Mouse (Mus musculus) forebrain, embryonic 11.5 days (tissue): ENCODE data around the gene Zfp786. TPM values are rescaled to one million over a fixed set of nuclear protein-coding genes. Genes with fewer than 3 reads are reported as not detected.
"Not testable (repeated sequence)": the region's sequence is repeated elsewhere in the genome, so short reads cannot be mapped to it uniquely, and the experiment has no call there.

ENCODE experiments used
- ATAC-seq: fragments of 200-750 bp; cut with Nextera tagmentation; replicated peaks from 2 replicates; pipeline ENCODE4 v1.8.0; 2017; ENCODE audit warnings: moderate TSS enrichment; ENCODE audit not compliant: low FRiP score
- DNase-seq: peaks from one replicate; pipeline ENCODE4 v3.0.0-alpha.2; 2017; ENCODE audit warnings: low spot score
- H3K27ac ChIP-seq: fragments of 300-500 bp; sonication (generic); 2 replicates; pipeline ENCODE4 v1.5.1; 2014; ENCODE audit warnings: low read depth, low read length
- H3K27me3 ChIP-seq: fragments of 300-500 bp; sonication (generic); 2 replicates; pipeline ENCODE4 v1.6.1; 2014; ENCODE audit warnings: mild to moderate bottlenecking, low read length, mixed read lengths; ENCODE audit not compliant: control insufficient read depth, insufficient read depth
- H3K36me3 ChIP-seq: fragments of 300-500 bp; sonication (generic); 2 replicates; pipeline ENCODE4 v1.6.1; 2014; ENCODE audit warnings: mild to moderate bottlenecking, low read length, moderate library complexity, mixed read lengths; ENCODE audit not compliant: control insufficient read depth, insufficient read depth
- H3K4me1 ChIP-seq: fragments of 300-500 bp; sonication (generic); replicated peaks from 2 replicates; pipeline ENCODE4 v1.6.1; 2014; ENCODE audit warnings: low read length, mixed read lengths; ENCODE audit not compliant: control insufficient read depth, insufficient read depth
- H3K4me2 ChIP-seq: fragments of 300-500 bp; sonication (generic); 2 replicates; pipeline ENCODE4 v1.6.1; 2014; ENCODE audit warnings: low read depth, mild to moderate bottlenecking, low read length, moderate library complexity, mixed read lengths; ENCODE audit not compliant: severe bottlenecking
- H3K4me3 ChIP-seq: fragments of 300-500 bp; sonication (generic); 2 replicates; pipeline ENCODE4 v1.5.1; 2014; ENCODE audit warnings: low read depth, low read length
- H3K9ac ChIP-seq: fragments of 300-500 bp; sonication (generic); 2 replicates; pipeline ENCODE4 v1.6.1; 2014; ENCODE audit warnings: low read length
- H3K9me3 ChIP-seq: fragments of 300-500 bp; sonication (generic); 2 replicates; pipeline ENCODE4 v1.6.1; 2016; ENCODE audit warnings: low read length, mixed read lengths; ENCODE audit not compliant: control insufficient read depth
- WGBS: fragments of 180-500 bp; shearing (Covaris S2); extraction: QIAGEN DNeasy Blood & Tissue Kit; methylation state at CpG from one replicate; pipeline ENCODE4 v1.1.7; 2014; 5-methylcytosine and 5-hydroxymethylcytosine counted together
- microRNA counts: library from miRNA; unstranded; fragments of <30 nt; microRNA quantifications from one replicate; lab custom pipeline; 2015
- microRNA-seq: library from miRNA; unstranded; fragments of <30 nt; microRNA quantifications from one replicate; pipeline ENCODE4, GENCODE M21; 2016; ENCODE audit not compliant: insufficient number of aligned reads
- polyA plus RNA-seq: library from polyadenylated mRNA; unstranded; fragments of >200 nt; fragmentation: Nextera tagmentation; extraction: Ambion mirVana; gene quantifications from 2 replicates; pipeline ENCODE4 v1.2.1, GENCODE M21; 2014

The Zfp786 gene
- polyA plus RNA-seq, 1 experiment from 2014 or later, result 7.6 TPM

GRCm38 (mm10) chr6:47781091-47781968 is 49.3 kb downstream of the Zfp786 start:
- Histone ChIP-seq H3K4me3 (peak overlapping the region; percentile 42), H3K27ac (0 out of 2 replicates have a peak overlapping the region, but pooled peaks have one; percentile 7), H3K36me3 (no peaks in the 10 kb centered on the region), H3K27me3 (no peaks in the 10 kb centered on the region), H3K4me1 (0 out of 2 replicates have a peak, but pooled peaks cover 3% of the 10 kb centered on the region), H3K4me2 (peak overlapping the region; percentile 43; the same call in 1 of the 2 replicates), H3K9me3 (no peaks in the 10 kb centered on the region), H3K9ac (peak overlapping the region; percentile 57)
- ATAC-seq (peak; percentile 69), DNase-seq (peak; percentile 81)
- WGBS, result under 1% methylated on average over 21 of the region's 21 CpGs

GRCm38 (mm10) chr6:47780576-47781013 is 50.1 kb downstream of the Zfp786 start:
- H3K9ac ChIP-seq, result no peak overlapping the region
- no peaks in the 10 kb centered on the region for H3K9me3 ChIP-seq
- no peaks in the 10 kb centered on the region for H3K36me3 ChIP-seq
- DNase-seq (no peak), ATAC-seq (no peak; the same call in 1 of the 2 replicates)
- peak overlapping the region; percentile 29; the same call in 1 of the 2 replicates for H3K4me2 ChIP-seq
- H3K27me3 ChIP-seq, result no peaks in the 10 kb centered on the region
- peak overlapping the region; percentile 42 for H3K4me3 ChIP-seq
- 16% methylated on average over 2 of the region's 2 CpGs for WGBS
- H3K27ac ChIP-seq, result no peak overlapping the region
- H3K4me1 ChIP-seq, result 0 out of 2 replicates have a peak, but pooled peaks cover 3% of the 10 kb centered on the region

- ATAC-seq, result not testable (repeated sequence)
These were observed 58.9 kb downstream of the Zfp786 start for GRCm38 (mm10) chr6:47771760-47772159.

GRCm38 (mm10) chr6:47771113-47771512 is 59.6 kb downstream of the Zfp786 start:
- not testable (repeated sequence) for ATAC-seq, DNase-seq, H3K4me2 ChIP-seq, H3K4me1 ChIP-seq, H3K27ac ChIP-seq, H3K9ac ChIP-seq, H3K27me3 ChIP-seq, H3K4me3 ChIP-seq, H3K9me3 ChIP-seq, H3K36me3 ChIP-seq
- 72% methylated on average over 12 of the region's 12 CpGs for WGBS

More at GRCm38 (mm10) chr6:47771760-47772159, 58.9 kb downstream of the Zfp786 start:
- H3K27ac ChIP-seq, H3K4me1 ChIP-seq, H3K4me2 ChIP-seq, H3K36me3 ChIP-seq, H3K9ac ChIP-seq, H3K9me3 ChIP-seq, H3K27me3 ChIP-seq, H3K4me3 ChIP-seq: not testable (repeated sequence)
- DNase-seq, result peak; percentile 52
- WGBS, result 83% methylated on average over 6 of the region's 19 CpGs

GRCm38 (mm10) chr6:47769861-47770260 is 60.8 kb downstream of the Zfp786 start:
- not testable (repeated sequence) for DNase-seq, H3K36me3 ChIP-seq, H3K4me1 ChIP-seq, H3K27me3 ChIP-seq, ATAC-seq, H3K4me3 ChIP-seq, H3K9ac ChIP-seq, H3K9me3 ChIP-seq, H3K4me2 ChIP-seq, H3K27ac ChIP-seq
- 73% methylated on average over 4 of the region's 4 CpGs for WGBS

MicroRNAs within 50 kb of the gene (microRNA counts, 519-probe panel; counts per million panel counts)
- 31.2 counts per million for microRNA mmu-miR-704 (lab: Ali Mortazavi, UCI)

Small RNA genes within 50 kb of the gene (microRNA-seq; reads per million reads assigned to microRNA genes)
- gene Mir704, result not detected

Other genes with a start within 250 kb of the Zfp786 start
- 198 and 216 TPM in 2 replicates for gene Ezh2, start 235.5 kb downstream of the Zfp786 start, polyA plus RNA-seq
- gene Pdia4, start 17.4 kb downstream of the Zfp786 start, polyA plus RNA-seq, result 252 and 255 TPM in 2 replicates
- gene Zfp398, start 4.8 kb upstream of the Zfp786 start, polyA plus RNA-seq, result 9.2 and 11.3 TPM in 2 replicates
- gene Zfp282, start 46.3 kb upstream of the Zfp786 start, polyA plus RNA-seq, result 17.8 and 19.4 TPM in 2 replicates
- 15.9 and 17.5 TPM in 2 replicates for gene Zfp212, start 89.6 kb upstream of the Zfp786 start, polyA plus RNA-seq
- gene Zfp956, start 122.5 kb upstream of the Zfp786 start, polyA plus RNA-seq, result 7.5 and 7.9 TPM in 2 replicates
- 10.8 and 12.3 TPM in 2 replicates for gene Zfp777, start 218.0 kb upstream of the Zfp786 start, polyA plus RNA-seq